In genomic region chr15:102670767-102671575, GRCm38 (mm10) we compare ENCODE assay signal across 8 mouse cellular contexts. TPM values are rescaled to one million over a fixed set of nuclear protein-coding genes. Genes with fewer than 3 reads are reported as not detected.
DNase-seq lines count a peak whose midpoint lies in the region; ATAC-seq lines count a peak whose summit lies in the region.

No protein-coding gene starts in this region.

- H3K4me1 ChIP-seq in hindbrain, embryonic 14.5 days (replicated peaks; ENCODE audit: control insufficient read depth, insufficient read depth, low read length) = peaks cover 33% of the 10 kb centered on the region

- WGBS in hindbrain, embryonic 14.5 days = 1% methylated on average over 53 of the region's 53 CpGs

- H3K9me3 ChIP-seq in hindbrain, embryonic 14.5 days (ENCODE audit: control insufficient read depth, low read length) = no peaks in the 10 kb centered on the region

- DNase-seq in NIH3T3 (ENCODE audit: low read depth) = peak; percentile 99
- DNase-seq in cerebellum, postnatal 10 days = peak; percentile 100
- peak; percentile 98 for DNase-seq in frontal cortex, postnatal 14 days (ENCODE audit: low spot score in 2 of 2)
- DNase-seq in hindbrain, embryonic 14.5 days (ENCODE audit: low spot score) = peak; percentile 98
- DNase-seq in layer of hippocampus, postnatal 36 days = peak; percentile 96 to 97
- peak; percentile 98 for DNase-seq in lung, postnatal 36 days
- DNase-seq in retina, postnatal 1 day = peak; percentile 99
- DNase-seq in urinary bladder, adult 18-20 months (ENCODE audit: low spot score in 2 of 2) = peak; percentile 95 to 98

- no peaks in the 10 kb centered on the region for H3K27me3 ChIP-seq in hindbrain, embryonic 14.5 days (ENCODE audit: control insufficient read depth, insufficient read depth, low read length)

- H3K36me3 ChIP-seq in hindbrain, embryonic 14.5 days (replicated peaks; ENCODE audit: control insufficient read depth, insufficient read depth) = peaks cover 21% of the 10 kb centered on the region

- H3K9ac ChIP-seq in hindbrain, embryonic 14.5 days = peak overlapping the region; percentile 87

- peak overlapping the region; percentile 61 for H3K4me3 ChIP-seq in hindbrain, embryonic 14.5 days (replicated peaks; ENCODE audit: low read length)

- H3K27ac ChIP-seq in hindbrain, embryonic 14.5 days = peak overlapping the region; percentile 98

- peak overlapping the region; percentile 64 for H3K4me2 ChIP-seq in hindbrain, embryonic 14.5 days (replicated peaks)

- peak; percentile 93 for ATAC-seq in hindbrain, embryonic 14.5 days (ENCODE audit: low FRiP score)

RNA-seq across cellular contexts. Expression of gene Atp5g2, which starts 1.2 kb away (rescaled TPM):
- 47.5 and 63.4 TPM in 2 replicates for polyA plus RNA-seq in hindbrain, embryonic 14.5 days (2014; fragmentation: Nextera tagmentation; extraction: Ambion mirVana)
- 10 to 100 TPM; 10.6 to 17.2 TPM for total RNA-seq in layer of hippocampus, postnatal 36 days (2021)

RNA-seq across cellular contexts. Expression of gene Atf7, which starts 45.7 kb away (rescaled TPM):
- polyA plus RNA-seq in hindbrain, embryonic 14.5 days (2014; fragmentation: Nextera tagmentation; extraction: Ambion mirVana) = 13.7 and 16.7 TPM in 2 replicates
- total RNA-seq in layer of hippocampus, postnatal 36 days (2021) = 10 to 100 TPM; 40.4 to 45.0 TPM

RNA-seq across cellular contexts. Expression of gene Gm28047, which starts 46.1 kb away (rescaled TPM):
- not detected in 2 replicates for polyA plus RNA-seq in hindbrain, embryonic 14.5 days (2014; fragmentation: Nextera tagmentation; extraction: Ambion mirVana)
- 1 to 10 TPM in 1 of 2 experiments, not detected in 1; 3.1 TPM for total RNA-seq in layer of hippocampus, postnatal 36 days (2021)

RNA-seq across cellular contexts. Expression of gene Calcoco1, which starts 51.0 kb away (rescaled TPM):
- polyA plus RNA-seq in hindbrain, embryonic 14.5 days (2014; fragmentation: Nextera tagmentation; extraction: Ambion mirVana) = 32.2 and 33.1 TPM in 2 replicates
- 10 to 100 TPM; 86.7 to 89.8 TPM for total RNA-seq in layer of hippocampus, postnatal 36 days (2021)

Comparison
In these comparisons a context has a peak if more than half of its experiments do, and no peak if none do; other contexts are left out.
1. Peak in every context shown above with its lines: DNase-seq, ATAC-seq, H3K4me3 ChIP-seq and H3K27ac ChIP-seq.